Mouse (Mus musculus): ENCODE measurements around the gene Flvcr1.

DNA sequence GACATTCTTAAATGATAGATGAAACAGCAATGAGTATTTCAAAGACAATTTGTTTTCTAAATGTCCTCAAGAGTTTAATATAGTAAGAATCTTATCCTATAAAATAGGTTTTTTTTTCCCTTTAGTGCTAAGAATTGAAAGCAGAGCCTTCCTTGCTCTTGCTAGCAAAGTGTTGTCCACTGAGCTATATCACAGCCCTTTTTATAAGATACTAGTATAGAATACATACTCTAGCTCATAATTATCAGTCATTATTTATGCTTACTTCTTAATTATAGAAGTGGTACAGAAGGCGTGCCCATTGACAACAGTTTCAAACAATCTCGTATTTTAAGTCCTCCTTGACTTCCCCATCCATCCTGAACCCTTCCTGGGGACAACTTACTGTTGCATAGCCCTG, 38.6 kb upstream of the Flvcr1 start:
- TF ChIP-seq CTCF (IDR thresholded peaks at IDR 0.05; ENCODE audit: control insufficient read depth, insufficient read depth, low read length) (no peak), POLR2A (IDR thresholded peaks at IDR 0.05; ENCODE audit: borderline replicate concordance, control insufficient read depth, low read depth, low read length) (no peak)

Data from bone marrow, adult 2 months (tissue).